Comparison of ENCODE assay signal across 8 mouse cellular contexts in genomic region chr1:65185524-65186205, GRCm38 (mm10). TPM values are rescaled to one million over a fixed set of nuclear protein-coding genes. Genes with fewer than 3 reads are reported as not detected.
DNase-seq lines count a peak whose midpoint lies in the region; ATAC-seq and TF ChIP-seq lines count a peak whose summit lies in the region.

No protein-coding gene starts in this region.

- H3K9ac ChIP-seq in lung, embryonic 15.5 days = peak overlapping the region; percentile 12; the same call in 1 of the 2 replicates
- peak overlapping the region; percentile 63 for H3K9ac ChIP-seq in liver, embryonic 12.5 days

- H3K27ac ChIP-seq in lung, embryonic 15.5 days = no peak overlapping the region
- peak overlapping the region; percentile 63 for H3K27ac ChIP-seq in liver, embryonic 12.5 days
- no peak overlapping the region for H3K27ac ChIP-seq in small intestine, adult 2 months (ENCODE audit: insufficient read depth, low read depth, low read length)

- peak overlapping the region; percentile 86 for H3K4me3 ChIP-seq in lung, embryonic 15.5 days
- peak overlapping the region; percentile 90 for H3K4me3 ChIP-seq in liver, embryonic 12.5 days
- H3K4me3 ChIP-seq in small intestine, adult 2 months (ENCODE audit: low read depth, low read length) = no peak overlapping the region

- 0 out of 2 replicates have a peak, but pooled peaks have one; percentile 22 for TF ChIP-seq CTCF in small intestine, adult 2 months (IDR thresholded peaks at IDR 0.05; ENCODE audit: extremely low read depth, insufficient read length, insufficient replicate concordance, low read depth, low read length)

- WGBS in lung, embryonic 15.5 days = 22% methylated on average over 12 of the region's 12 CpGs
- 22% methylated on average over 12 of the region's 12 CpGs for WGBS in liver, embryonic 12.5 days (ENCODE audit: insufficient replicate concordance)
- 28% methylated on average over 12 of the region's 12 CpGs for WGBS in small intestine, adult 2 months

- intact Hi-C loops in heart, postnatal 10 days (cut with DNase I) = loop anchor here (10.0 kb wide), 1 partner anchor 451 kb away; the partner anchor contains the start of gene Fzd5

- no peak for ATAC-seq in lung, embryonic 15.5 days (ENCODE audit: borderline replicate concordance, extremely low read depth, low FRiP score, low TSS enrichment)
- no peak for ATAC-seq in liver, embryonic 12.5 days

- H3K4me1 ChIP-seq in lung, embryonic 15.5 days = no peaks in the 10 kb centered on the region
- H3K4me1 ChIP-seq in liver, embryonic 12.5 days = peaks cover 32% of the 10 kb centered on the region
- H3K4me1 ChIP-seq in small intestine, adult 2 months (ENCODE audit: control insufficient read depth, insufficient read depth, insufficient read length, low read length) = 0 out of 2 replicates have a peak, but pooled peaks cover 3% of the 10 kb centered on the region

- no peaks in the 10 kb centered on the region for H3K9me3 ChIP-seq in lung, embryonic 15.5 days
- no peaks in the 10 kb centered on the region for H3K9me3 ChIP-seq in liver, embryonic 12.5 days (replicated peaks)

- H3K36me3 ChIP-seq in lung, embryonic 15.5 days = no peaks in the 10 kb centered on the region
- peaks cover 4% of the 10 kb centered on the region; the same call in 1 of the 2 replicates for H3K36me3 ChIP-seq in liver, embryonic 12.5 days
- no peaks in the 10 kb centered on the region for H3K36me3 ChIP-seq in small intestine, adult 2 months (ENCODE audit: control insufficient read depth, insufficient read depth, low read length)

- H3K4me2 ChIP-seq in lung, embryonic 15.5 days = peak overlapping the region; percentile 63
- peak overlapping the region; percentile 91 for H3K4me2 ChIP-seq in liver, embryonic 12.5 days

- no peak for DNase-seq in lung, postnatal 4 days
- DNase-seq in cerebellum, postnatal 14 days = peak; percentile 34 to 46
- peak; percentile 25 to 44 for DNase-seq in heart, postnatal 10 days
- DNase-seq in spleen, postnatal 14 days (ENCODE audit: low spot score in 2 of 2) = no peak
- DNase-seq in spleen, adult 18-20 months = no peak

- no peak for TF ChIP-seq POLR2A in small intestine, adult 2 months (IDR thresholded peaks at IDR 0.05; ENCODE audit: low read depth, low read length)

- no peaks in the 10 kb centered on the region for H3K27me3 ChIP-seq in lung, embryonic 15.5 days
- H3K27me3 ChIP-seq in liver, embryonic 12.5 days (replicated peaks) = no peaks in the 10 kb centered on the region
- no peaks in the 10 kb centered on the region; the same call in 1 of the 2 replicates for H3K27me3 ChIP-seq in small intestine, adult 2 months (ENCODE audit: control insufficient read depth, insufficient read depth, low read length)

RNA-seq across cellular contexts. Expression of gene Idh1, which starts 0.6 kb away (rescaled TPM):
- 115 and 119 TPM in 2 replicates for polyA plus RNA-seq in lung, embryonic 15.5 days (2015; fragmentation: Nextera tagmentation; extraction: Ambion mirVana)
- 10 to 100 TPM; 48.1 to 51.8 TPM for total RNA-seq in heart, postnatal 10 days (2021)
- 77.0 and 77.2 TPM in 2 replicates for polyA plus RNA-seq in liver, embryonic 12.5 days (2016; fragmentation: Nextera tagmentation; extraction: Ambion mirVana)
- 27.7 and 35.1 TPM in 2 replicates for polyA plus RNA-seq in small intestine, adult 2 months (2012; rRNA removed)

RNA-seq across cellular contexts. Expression of gene Pikfyve, which starts 0.8 kb away (rescaled TPM):
- 8.7 and 8.9 TPM in 2 replicates for polyA plus RNA-seq in lung, embryonic 15.5 days (2015; fragmentation: Nextera tagmentation; extraction: Ambion mirVana)
- 10 to 100 TPM; 15.3 to 17.3 TPM for total RNA-seq in heart, postnatal 10 days (2021)
- polyA plus RNA-seq in liver, embryonic 12.5 days (2016; fragmentation: Nextera tagmentation; extraction: Ambion mirVana) = 7.6 TPM in 2 replicates
- 1.4 and 1.8 TPM in 2 replicates for polyA plus RNA-seq in small intestine, adult 2 months (2012; rRNA removed)

Comparison
In these comparisons a context has a peak if more than half of its experiments do, and no peak if none do; other contexts are left out.
1. DNase-seq: peak in cerebellum, postnatal 14 days (2 of 2) and heart, postnatal 10 days (2 of 2); none in lung, postnatal 4 days (0 of 2), spleen, postnatal 14 days (0 of 2) and spleen, adult 18-20 months (0 of 2).